Mouse (Mus musculus) E14TG2a.4 (cell line): ENCODE data around the gene Vmn1r25.
"Not testable (repeated sequence)": the region's sequence is repeated elsewhere in the genome, so short reads cannot be mapped to it uniquely, and the experiment has no call there.

Experiments
- H3K27me3 ChIP-seq: 2 replicates; pipeline ENCODE4 v1.6.1; 2014; ENCODE audit warnings: low read length, control low read depth; ENCODE audit not compliant: insufficient read depth
- H3K36me3 ChIP-seq: 2 replicates; pipeline ENCODE4 v1.6.1; 2014; ENCODE audit warnings: low read length, control low read depth; ENCODE audit not compliant: insufficient read depth
- H3K4me1 ChIP-seq: replicated peaks from 2 replicates; pipeline ENCODE4 v1.6.1; 2014; ENCODE audit warnings: low read depth, low read length, control low read depth
- H3K4me3 ChIP-seq: replicated peaks from 2 replicates; pipeline ENCODE4 v1.5.1; 2014; ENCODE audit warnings: mild to moderate bottlenecking, low read length
- H3K9me3 ChIP-seq: 2 replicates; pipeline ENCODE4 v1.6.1; 2014; ENCODE audit warnings: low read length, control low read depth
- CTCF ChIP-seq: conservative IDR thresholded peaks from 2 replicates; pipeline ENCODE4 v1.5.1; 2014; ENCODE audit warnings: low read length
- NANOG ChIP-seq: IDR thresholded peaks from 2 replicates; pipeline ENCODE4 v1.6.1; 2014; ENCODE audit warnings: borderline replicate concordance, low read length, mixed read lengths
- POU5F1 ChIP-seq: IDR thresholded peaks from 2 replicates; pipeline ENCODE4 v1.6.1; 2014; ENCODE audit warnings: low read length, borderline replicate concordance

The Vmn1r25 gene

GRCm38 (mm10) chr6:57980710-57981109 lies at the start of gene Vmn1r25:
Gene Vmn1r25, minus strand, starts transcription at chr6:57980810.
- no peak within 1 kb of the TSS for H3K4me3 ChIP-seq
- H3K4me1 ChIP-seq = no peaks in the 10 kb centered on the region
- H3K36me3 ChIP-seq = no peaks in the 10 kb centered on the region
- TF ChIP-seq POU5F1 (no peak), CTCF (no peak), NANOG (no peak)
- H3K27me3 ChIP-seq = no peaks in the 10 kb centered on the region
- no peaks in the 10 kb centered on the region for H3K9me3 ChIP-seq

- not testable (repeated sequence) for H3K4me1 ChIP-seq, H3K9me3 ChIP-seq, H3K36me3 ChIP-seq, H3K4me3 ChIP-seq, H3K27me3 ChIP-seq
These were observed 36.9 kb upstream of the Vmn1r25 start for GRCm38 (mm10) chr6:58017478-58017877.

- TF ChIP-seq NANOG (no peak), POU5F1 (no peak), CTCF (no peak)
- no peaks in the 10 kb centered on the region for H3K27me3 ChIP-seq
- H3K36me3 ChIP-seq = no peaks in the 10 kb centered on the region
- no peak within 1 kb of the TSS for H3K4me3 ChIP-seq
- no peaks in the 10 kb centered on the region for H3K4me1 ChIP-seq
- no peaks in the 10 kb centered on the region for H3K9me3 ChIP-seq
These were observed 34.4 kb upstream of the Vmn1r25 start, which contains the start of gene Vmn1r26 for GRCm38 (mm10) chr6:58015059-58015458. Gene Vmn1r26, minus strand, starts transcription at chr6:58015159.

- not testable (repeated sequence) for H3K36me3 ChIP-seq, H3K4me1 ChIP-seq, H3K27me3 ChIP-seq, H3K9me3 ChIP-seq, H3K4me3 ChIP-seq
These were observed 19.2 kb downstream of the Vmn1r25 start, which contains the start of gene Vmn1r24 for GRCm38 (mm10) chr6:57961403-57961802. Gene Vmn1r24, minus strand, starts transcription at chr6:57961503.
